Mouse (Mus musculus): Measurements from ENCODE around the gene Unc13c. TPM values are rescaled to one million over a fixed set of nuclear protein-coding genes. Genes with fewer than 3 reads are reported as not detected.

Unc13c gene
- polyA plus RNA-seq, 1 experiment from 2014 or later = 0.76 TPM

DNA sequence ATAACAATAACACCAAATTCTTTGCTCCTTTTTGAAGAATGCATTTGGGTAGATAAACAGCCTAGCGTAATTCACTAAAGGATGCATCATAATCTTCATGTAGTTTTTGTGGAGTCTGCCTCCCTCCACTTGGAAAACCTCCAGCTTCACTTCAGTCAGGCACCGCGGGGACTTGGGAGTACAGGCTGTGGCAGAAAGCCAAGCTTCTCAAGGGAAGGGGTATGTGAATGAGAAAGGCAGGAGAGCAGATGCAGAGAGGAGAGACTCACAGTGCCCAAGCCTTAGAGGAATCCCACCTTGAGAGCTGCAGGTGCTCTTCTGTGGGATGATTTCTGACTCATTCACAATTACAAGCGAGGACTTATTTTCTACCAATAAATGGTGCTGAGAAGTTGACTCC, 33.9 kb downstream of the Unc13c start:
- WGBS = 82% methylated on average over 4 of the region's 4 CpGs
- Histone ChIP-seq H3K4me3 (no peak overlapping the region), H3K27me3 (no peaks in the 10 kb centered on the region), H3K4me1 (no peaks in the 10 kb centered on the region), H3K9me3 (replicated peaks) (no peaks in the 10 kb centered on the region), H3K4me2 (replicated peaks) (no peak overlapping the region), H3K9ac (no peak overlapping the region), H3K36me3 (no peaks in the 10 kb centered on the region), H3K27ac (no peak overlapping the region)
- no peak for ATAC-seq (ENCODE audit: low FRiP score)

DNA sequence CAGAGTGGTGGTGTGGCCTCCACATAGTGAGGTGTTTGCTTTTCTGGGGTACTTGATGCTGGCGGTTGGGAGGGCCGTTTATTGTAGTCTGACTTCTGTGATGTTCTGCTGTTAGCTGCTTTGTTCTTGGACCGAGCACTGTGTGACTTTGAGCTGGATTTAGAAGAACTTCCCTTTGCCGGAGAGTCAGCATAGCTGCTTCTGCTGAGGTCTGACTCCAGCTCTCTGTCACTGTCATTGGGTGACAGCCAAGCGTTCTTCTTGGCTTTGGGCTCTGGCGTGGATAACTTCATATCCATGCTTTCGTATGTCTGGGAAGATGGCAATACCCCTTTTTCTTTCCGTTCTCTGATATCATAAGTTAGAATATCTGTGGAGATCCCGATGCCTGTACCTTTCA, 36.8 kb downstream of the Unc13c start:
- Histone ChIP-seq H3K36me3 (no peaks in the 10 kb centered on the region), H3K9me3 (replicated peaks) (no peaks in the 10 kb centered on the region), H3K4me2 (replicated peaks) (no peak overlapping the region), H3K4me1 (no peaks in the 10 kb centered on the region), H3K27ac (no peak overlapping the region), H3K27me3 (no peaks in the 10 kb centered on the region), H3K9ac (no peak overlapping the region), H3K4me3 (no peak overlapping the region)
- 93% methylated on average over 9 of the region's 9 CpGs for WGBS
- no peak for ATAC-seq (ENCODE audit: low FRiP score)

DNA sequence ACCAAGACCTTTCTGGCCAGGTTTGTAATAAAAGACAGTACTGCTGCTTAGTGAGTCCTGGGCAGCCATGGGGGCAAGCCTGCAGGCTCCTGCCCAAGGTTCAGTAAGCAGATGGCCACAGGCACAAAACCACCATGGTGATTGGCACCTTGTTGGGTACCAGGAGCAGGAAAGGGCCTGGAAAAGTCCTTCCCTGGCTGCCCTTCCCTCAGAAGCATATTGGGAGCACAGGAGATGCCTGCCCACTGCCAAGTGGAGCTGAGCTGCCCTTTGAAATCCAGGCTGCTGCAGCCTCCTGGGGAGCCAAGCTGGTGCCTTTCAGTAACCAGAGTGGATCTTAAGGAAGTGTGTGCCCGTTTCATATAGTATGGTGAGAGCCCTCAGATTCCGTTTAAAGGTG, 41.5 kb downstream of the Unc13c start:
- Histone ChIP-seq H3K36me3 (no peaks in the 10 kb centered on the region), H3K4me1 (no peaks in the 10 kb centered on the region), H3K27me3 (no peaks in the 10 kb centered on the region), H3K27ac (no peak overlapping the region), H3K4me2 (replicated peaks) (no peak overlapping the region), H3K4me3 (no peak overlapping the region), H3K9me3 (replicated peaks) (no peaks in the 10 kb centered on the region), H3K9ac (no peak overlapping the region)
- ATAC-seq (ENCODE audit: low FRiP score) = no peak
- WGBS = 80% methylated on average over 2 of the region's 2 CpGs

DNA sequence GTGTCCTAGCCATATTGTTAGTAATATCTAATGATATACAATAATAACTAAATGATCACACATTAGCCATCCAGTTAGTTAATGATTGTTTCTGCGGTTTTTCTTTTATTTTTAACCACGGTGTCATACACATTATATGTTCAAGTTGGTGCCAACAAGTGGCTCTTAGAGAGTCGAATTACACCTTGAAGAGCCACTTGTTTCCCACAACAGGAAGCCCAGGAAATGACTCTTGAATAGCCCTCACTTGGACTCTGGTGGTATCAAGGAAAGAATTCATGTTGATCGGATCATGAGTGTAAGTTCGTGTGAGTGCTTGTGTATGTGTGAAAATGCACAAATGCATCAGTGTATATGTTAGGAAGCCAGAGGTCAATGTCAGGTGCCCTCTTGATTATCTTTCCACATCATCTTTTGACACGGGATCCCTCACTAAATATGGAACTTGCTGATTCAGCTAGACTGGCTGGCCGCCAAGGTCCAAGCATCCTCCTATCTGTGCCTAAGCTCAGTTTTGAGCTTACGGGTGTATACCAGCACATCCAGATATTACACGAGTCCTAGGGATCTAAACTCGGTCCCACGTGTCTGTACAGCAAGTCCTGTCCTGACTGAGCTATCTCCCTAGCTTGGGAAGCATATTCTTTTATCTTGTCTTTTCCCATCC, 46.2 kb downstream of the Unc13c start:
- Histone ChIP-seq H3K4me3 (no peak overlapping the region), H3K9ac (no peak overlapping the region), H3K27me3 (no peaks in the 10 kb centered on the region), H3K9me3 (replicated peaks) (no peaks in the 10 kb centered on the region), H3K36me3 (no peaks in the 10 kb centered on the region), H3K4me2 (replicated peaks) (no peak overlapping the region), H3K27ac (no peak overlapping the region), H3K4me1 (no peaks in the 10 kb centered on the region)
- no peak for ATAC-seq (ENCODE audit: low FRiP score)
- 93% methylated on average over 11 of the region's 11 CpGs for WGBS

DNA sequence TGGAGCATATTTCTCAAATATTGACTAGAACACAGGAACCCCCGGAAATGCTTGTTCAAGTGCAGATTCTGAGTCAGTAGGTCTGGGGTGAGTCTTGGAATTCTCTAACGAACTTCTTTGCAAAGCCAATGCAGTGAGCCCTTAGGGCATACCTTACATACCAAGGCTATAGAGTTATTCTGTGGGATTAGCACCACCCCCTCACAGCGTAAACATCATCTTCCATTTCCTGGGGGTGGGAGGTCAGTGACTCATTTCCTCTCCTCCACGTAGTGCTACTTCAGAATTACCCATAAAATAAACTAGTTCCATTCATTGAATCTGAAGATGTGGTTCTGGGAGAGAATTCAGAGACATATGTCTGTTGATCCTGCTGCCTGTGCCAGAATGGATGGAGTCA, 62.8 kb downstream of the Unc13c start:
- Histone ChIP-seq H3K36me3 (no peaks in the 10 kb centered on the region), H3K4me2 (replicated peaks) (no peak overlapping the region), H3K9ac (no peak overlapping the region), H3K27ac (no peak overlapping the region), H3K4me1 (no peaks in the 10 kb centered on the region), H3K27me3 (no peaks in the 10 kb centered on the region), H3K4me3 (no peak overlapping the region), H3K9me3 (replicated peaks) (no peaks in the 10 kb centered on the region)
- 80% methylated on average over 4 of the region's 4 CpGs for WGBS
- no peak for ATAC-seq (ENCODE audit: low FRiP score)

DNA sequence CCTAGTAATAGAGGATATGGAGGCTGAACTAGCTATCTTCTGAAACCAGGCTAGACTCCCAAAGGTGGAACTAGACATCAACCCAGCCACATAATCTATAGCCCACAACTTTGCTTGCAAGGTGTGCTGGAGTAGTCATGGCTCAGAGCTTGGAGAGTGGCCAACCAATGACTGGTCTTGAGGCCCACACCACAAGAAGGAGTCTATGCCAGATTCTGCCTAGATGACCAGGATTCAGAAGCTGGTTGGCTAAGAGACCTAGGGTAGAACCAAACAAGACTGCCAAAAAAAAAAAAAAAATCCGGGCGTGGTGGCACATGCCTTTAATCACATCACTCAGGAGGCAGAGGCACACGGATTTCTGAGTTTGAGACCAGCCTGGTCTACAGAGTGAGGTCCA, 70.2 kb downstream of the Unc13c start:
- ATAC-seq (ENCODE audit: low FRiP score) = no peak
- Histone ChIP-seq H3K4me3 (no peak overlapping the region), H3K4me2 (replicated peaks) (no peak overlapping the region), H3K27me3 (no peaks in the 10 kb centered on the region), H3K27ac (no peak overlapping the region), H3K4me1 (no peaks in the 10 kb centered on the region), H3K36me3 (no peaks in the 10 kb centered on the region), H3K9ac (no peak overlapping the region), H3K9me3 (replicated peaks) (no peaks in the 10 kb centered on the region; the same call in 1 of the 2 replicates)
- WGBS = 88% methylated on average over 3 of the region's 3 CpGs

DNA sequence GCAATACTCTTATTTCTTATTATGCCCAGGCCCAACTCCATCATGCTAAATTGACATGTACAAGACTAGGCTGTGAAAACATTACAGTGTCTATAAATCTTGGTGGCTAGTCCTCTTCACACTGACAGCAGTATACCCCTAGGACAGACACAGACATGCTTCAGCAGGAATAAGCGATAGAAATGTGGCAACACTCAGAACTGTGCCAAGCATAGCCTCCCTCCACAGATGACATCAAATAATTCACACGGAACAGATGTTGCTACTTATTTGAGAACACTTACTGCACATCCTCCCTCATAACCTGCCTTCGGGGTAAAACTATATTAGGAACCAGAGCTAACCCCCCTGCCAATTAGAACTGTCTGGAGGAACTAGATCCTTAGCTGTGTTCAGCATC, 72.6 kb downstream of the Unc13c start:
- Histone ChIP-seq H3K36me3 (no peaks in the 10 kb centered on the region), H3K4me3 (no peak overlapping the region), H3K4me2 (replicated peaks) (no peak overlapping the region), H3K27ac (no peak overlapping the region), H3K9me3 (replicated peaks) (no peaks in the 10 kb centered on the region; the same call in 1 of the 2 replicates), H3K4me1 (no peaks in the 10 kb centered on the region), H3K27me3 (no peaks in the 10 kb centered on the region), H3K9ac (no peak overlapping the region)
- 81% methylated on average over 3 of the region's 3 CpGs for WGBS
- ATAC-seq (ENCODE audit: low FRiP score) = no peak

DNA sequence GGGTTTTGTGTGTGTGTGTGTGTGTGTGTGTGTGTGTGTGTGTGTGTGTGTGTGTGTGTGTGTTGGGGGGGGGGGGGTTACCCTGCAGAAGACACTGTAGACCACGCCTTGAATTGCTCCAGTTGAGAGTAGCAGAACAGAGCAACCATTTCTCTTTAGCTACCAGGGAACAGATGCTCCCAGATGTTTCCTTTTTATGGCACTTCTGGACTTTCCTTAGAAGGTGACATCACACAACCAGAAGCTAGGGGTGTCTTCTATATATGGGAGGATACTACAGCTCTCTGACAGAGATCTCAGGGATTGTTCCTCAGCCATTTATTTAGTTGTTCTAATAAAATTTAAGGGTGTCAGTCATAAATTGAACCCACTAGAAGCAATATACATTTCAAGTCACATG, 85.2 kb downstream of the Unc13c start:
- Histone ChIP-seq H3K4me2 (replicated peaks) (no peak overlapping the region), H3K27ac (no peak overlapping the region), H3K27me3 (no peaks in the 10 kb centered on the region), H3K4me1 (no peaks in the 10 kb centered on the region), H3K4me3 (no peak overlapping the region), H3K9ac (no peak overlapping the region), H3K36me3 (no peaks in the 10 kb centered on the region), H3K9me3 (replicated peaks) (no peaks in the 10 kb centered on the region)
- WGBS = no CpG with 5 or more reads among the region's 1 CpGs
- no peak for ATAC-seq (ENCODE audit: low FRiP score)

DNA sequence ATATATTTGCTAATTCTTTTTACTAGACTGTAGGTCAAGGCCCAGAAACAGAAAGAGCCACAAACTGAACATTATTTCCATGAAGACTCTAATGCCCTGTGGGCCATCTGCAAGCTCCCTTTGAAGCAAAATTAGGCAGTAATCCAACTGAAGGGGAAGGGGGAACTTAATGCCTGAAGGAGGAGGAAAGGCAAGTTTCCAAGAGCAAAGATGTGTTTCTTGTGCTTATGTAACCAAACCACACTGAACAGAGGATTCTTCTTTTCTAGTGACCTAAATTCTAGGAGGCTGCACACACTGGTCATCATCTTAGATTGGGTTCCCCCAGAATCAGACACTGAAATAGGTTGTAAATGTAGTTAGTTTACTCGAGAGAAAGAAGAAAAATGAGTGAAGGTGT, 85.6 kb downstream of the Unc13c start:
- Histone ChIP-seq H3K9me3 (replicated peaks) (no peaks in the 10 kb centered on the region), H3K4me2 (replicated peaks) (no peak overlapping the region), H3K9ac (no peak overlapping the region), H3K36me3 (no peaks in the 10 kb centered on the region), H3K27ac (no peak overlapping the region), H3K4me3 (no peak overlapping the region), H3K4me1 (no peaks in the 10 kb centered on the region), H3K27me3 (no peaks in the 10 kb centered on the region)
- WGBS = 74% methylated on average over 1 of the region's 1 CpGs
- no peak for ATAC-seq (ENCODE audit: low FRiP score)

DNA sequence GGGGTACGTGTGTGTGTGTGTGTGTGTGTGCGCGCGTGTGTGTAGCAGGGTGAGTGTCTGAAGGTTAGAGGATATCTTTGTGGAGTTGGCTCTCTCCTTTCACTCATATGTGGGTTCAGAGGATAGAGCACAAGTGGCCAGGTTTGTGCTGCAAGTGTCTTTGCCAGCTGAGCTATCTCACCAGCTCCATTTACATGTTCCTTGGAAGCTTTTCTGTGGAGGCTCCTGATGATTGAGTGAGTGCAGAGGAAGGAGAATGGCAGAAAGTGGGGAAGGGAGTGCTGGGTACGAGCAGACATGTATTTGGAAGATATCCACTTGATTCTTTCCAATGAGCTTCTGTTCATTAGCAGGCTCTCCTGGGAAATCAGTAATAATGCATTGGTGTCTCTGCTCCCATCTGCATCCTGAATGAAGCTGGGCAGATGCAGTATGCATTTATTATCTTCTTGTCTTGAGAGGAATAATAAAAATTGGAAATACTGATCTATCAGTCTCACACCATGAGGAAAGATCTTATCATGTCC, 86.3 kb downstream of the Unc13c start:
- no peaks in the 10 kb centered on the region for H3K36me3 ChIP-seq
- no peaks in the 10 kb centered on the region for H3K27me3 ChIP-seq
- H3K4me2 ChIP-seq (replicated peaks) = no peak overlapping the region
- H3K27ac ChIP-seq = peak overlapping the region; percentile 17; the same call in 1 of the 2 replicates
- H3K4me3 ChIP-seq = no peak overlapping the region
- H3K4me1 ChIP-seq = no peaks in the 10 kb centered on the region
- no peaks in the 10 kb centered on the region for H3K9me3 ChIP-seq (replicated peaks)
- no peak for ATAC-seq (ENCODE audit: low FRiP score)
- WGBS = 86% methylated on average over 5 of the region's 5 CpGs
- no peak overlapping the region for H3K9ac ChIP-seq

DNA sequence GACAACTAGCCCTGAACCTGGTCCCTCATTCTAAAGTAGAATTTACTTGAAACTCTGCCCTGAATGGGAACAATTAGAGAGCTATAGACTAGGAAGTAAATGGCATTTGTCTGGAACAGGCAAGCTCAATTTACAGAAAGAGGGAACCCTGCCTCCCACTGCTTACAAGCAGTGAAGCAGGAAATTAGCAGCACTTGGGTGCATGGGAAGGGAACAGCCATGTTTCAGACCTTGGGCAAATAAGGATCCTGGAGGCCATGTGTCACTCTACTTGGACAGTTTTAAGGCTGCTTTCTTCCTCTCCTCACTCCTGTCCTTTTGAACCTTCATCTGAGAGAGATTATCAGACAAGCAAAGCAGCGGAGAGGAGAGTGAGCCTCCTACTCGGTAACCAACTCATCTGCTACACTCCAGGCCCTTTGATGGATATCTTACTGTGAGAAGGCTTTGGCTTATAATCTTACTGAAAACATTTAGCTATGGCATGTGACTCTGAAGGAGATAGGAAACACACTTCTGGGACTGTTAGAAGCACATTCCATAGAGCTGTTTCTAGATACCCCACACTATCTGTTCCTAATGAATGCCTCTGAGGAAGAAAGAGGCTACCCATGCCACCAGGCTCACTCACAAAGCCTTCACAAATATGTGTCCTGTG, 101.2 kb downstream of the Unc13c start:
- 73% methylated on average over 2 of the region's 2 CpGs for WGBS
- Histone ChIP-seq H3K9ac (no peak overlapping the region), H3K27me3 (no peaks in the 10 kb centered on the region), H3K27ac (0 out of 2 replicates have a peak overlapping the region, but pooled peaks have one; percentile 1), H3K9me3 (replicated peaks) (no peaks in the 10 kb centered on the region), H3K36me3 (no peaks in the 10 kb centered on the region), H3K4me2 (replicated peaks) (no peak overlapping the region), H3K4me1 (no peaks in the 10 kb centered on the region), H3K4me3 (no peak overlapping the region)
- ATAC-seq (ENCODE audit: low FRiP score) = no peak

DNA sequence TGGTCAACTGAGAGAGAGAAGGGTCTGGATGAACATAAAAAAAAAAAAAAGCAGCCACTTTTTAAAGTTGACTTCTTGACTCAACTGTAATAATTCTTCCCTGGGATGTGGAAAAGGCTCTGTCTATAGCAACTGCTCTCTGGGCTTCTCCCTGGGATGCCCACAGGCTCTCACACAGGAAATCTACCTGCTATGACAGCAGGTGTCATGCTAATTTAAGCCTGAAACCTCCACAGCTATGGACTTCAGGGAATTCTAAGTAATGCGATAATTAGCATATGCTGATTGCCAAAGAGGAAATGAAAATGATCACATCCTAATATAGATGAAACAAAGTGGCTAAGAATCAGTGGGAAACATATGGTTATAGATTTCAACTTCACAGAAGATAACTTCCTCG, 102.1 kb downstream of the Unc13c start:
- WGBS = 87% methylated on average over 2 of the region's 2 CpGs
- no peaks in the 10 kb centered on the region for H3K4me1 ChIP-seq
- H3K27ac ChIP-seq = no peak overlapping the region
- no peak overlapping the region for H3K4me3 ChIP-seq
- H3K4me2 ChIP-seq (replicated peaks) = no peak overlapping the region
- no peaks in the 10 kb centered on the region for H3K27me3 ChIP-seq
- no peaks in the 10 kb centered on the region for H3K9me3 ChIP-seq (replicated peaks)
- H3K9ac ChIP-seq = no peak overlapping the region
- ATAC-seq (ENCODE audit: low FRiP score) = no peak
- H3K36me3 ChIP-seq = no peaks in the 10 kb centered on the region

DNA sequence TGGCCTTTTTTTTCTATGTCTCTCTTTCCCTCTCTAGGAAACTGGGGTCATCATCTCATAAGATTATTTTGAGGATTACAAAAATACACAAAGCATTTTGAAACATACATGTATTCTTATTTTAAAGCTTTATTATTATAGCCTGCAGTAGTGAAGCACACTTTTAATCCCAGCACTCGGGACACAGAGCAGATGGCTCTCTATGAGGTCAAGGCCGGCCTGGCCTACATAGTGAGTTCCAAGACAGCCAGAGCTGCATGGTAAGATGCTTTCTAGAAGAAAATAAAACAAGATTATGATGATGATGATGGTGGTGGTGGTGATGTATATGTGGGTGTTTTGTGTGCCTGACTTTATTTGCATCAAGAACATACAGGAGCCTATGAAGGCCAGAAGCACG, 109.3 kb downstream of the Unc13c start:
- H3K36me3 ChIP-seq = no peaks in the 10 kb centered on the region
- H3K27me3 ChIP-seq = no peaks in the 10 kb centered on the region
- H3K27ac ChIP-seq = no peak overlapping the region
- ATAC-seq (ENCODE audit: low FRiP score) = no peak
- H3K4me1 ChIP-seq = no peaks in the 10 kb centered on the region
- H3K9ac ChIP-seq = no peak overlapping the region
- H3K4me3 ChIP-seq = no peak overlapping the region
- H3K4me2 ChIP-seq (replicated peaks) = no peak overlapping the region
- H3K9me3 ChIP-seq (replicated peaks) = no peaks in the 10 kb centered on the region
- WGBS = 95% methylated on average over 3 of the region's 3 CpGs

Data from hindbrain, embryonic 12.5 days (tissue).